Mouse (Mus musculus) intestine, embryonic 14.5 days (tissue): ENCODE results near the gene Cenps. TPM values are rescaled to one million over a fixed set of nuclear protein-coding genes. Genes with fewer than 3 reads are reported as not detected.

Experiments
- ATAC-seq: fragments of 200-750 bp; cut with Nextera tagmentation; replicated peaks from 2 replicates; pipeline ENCODE4 v1.8.0; 2017; ENCODE audit warnings: low read depth, moderate number of reproducible peaks, moderate TSS enrichment, moderate library complexity; ENCODE audit not compliant: low FRiP score, low TSS enrichment
- DNase-seq: peaks from one replicate; pipeline ENCODE4 v3.0.0-alpha.2; 2018; ENCODE audit warnings: low spot score
- H3K27ac ChIP-seq: fragments of 300-500 bp; sonication (generic); 2 replicates; pipeline ENCODE4 v1.5.1; 2014; ENCODE audit warnings: low read depth, mild to moderate bottlenecking, control low read depth
- H3K27me3 ChIP-seq: fragments of 300-500 bp; sonication (generic); replicated peaks from 2 replicates; pipeline ENCODE4 v1.6.1; 2014; ENCODE audit warnings: low read length, control low read depth; ENCODE audit not compliant: control insufficient read depth, insufficient read depth
- H3K36me3 ChIP-seq: fragments of 300-500 bp; sonication (generic); 2 replicates; pipeline ENCODE4 v1.6.1; 2014; ENCODE audit warnings: low read length, control low read depth; ENCODE audit not compliant: control insufficient read depth, insufficient read depth
- H3K4me1 ChIP-seq: fragments of 300-500 bp; sonication (generic); replicated peaks from 2 replicates; pipeline ENCODE4 v1.6.1; 2014; ENCODE audit warnings: low read length, control low read depth, mixed read lengths; ENCODE audit not compliant: control insufficient read depth, insufficient read depth
- H3K4me2 ChIP-seq: fragments of 300-500 bp; sonication (generic); 2 replicates; pipeline ENCODE4 v1.6.1; 2014; ENCODE audit warnings: low read length
- H3K4me3 ChIP-seq: fragments of 300-500 bp; sonication (generic); 2 replicates; pipeline ENCODE4 v1.5.1; 2014; ENCODE audit warnings: low read depth, low read length, control low read depth, mixed read lengths
- H3K9ac ChIP-seq: fragments of 300-500 bp; sonication (generic); 2 replicates; pipeline ENCODE4 v1.6.1; 2014; ENCODE audit warnings: mild to moderate bottlenecking, low read length
- H3K9me3 ChIP-seq: fragments of 300-500 bp; sonication (generic); 2 replicates; pipeline ENCODE4 v1.6.1; 2016; ENCODE audit warnings: low read length, control low read depth; ENCODE audit not compliant: control insufficient read depth
- WGBS: fragments of 180-500 bp; shearing (Covaris S2); extraction: QIAGEN DNeasy Blood & Tissue Kit; methylation state at CpG from one replicate; pipeline ENCODE4 v1.1.7; 2014; 5-methylcytosine and 5-hydroxymethylcytosine counted together
- polyA plus RNA-seq: library from polyadenylated mRNA; unstranded; fragments of >200 nt; fragmentation: Nextera tagmentation; extraction: Ambion mirVana; gene quantifications from 2 replicates; pipeline ENCODE4 v1.2.1, GENCODE M21; 2014

Cenps gene
- polyA plus RNA-seq, result 30.1 and 33.8 TPM in 2 replicates

- H3K4me1 ChIP-seq, result peaks cover 5% of the 10 kb centered on the region; the same call in 1 of the 2 replicates
- H3K4me3 ChIP-seq, result peak within 1 kb of the TSS; percentile 65
- whole genome bisulfite sequencing, result 1% methylated on average over 68 of the region's 68 CpGs
- H3K9ac ChIP-seq, result peak within 1 kb of the TSS; percentile 68
- ATAC-seq (peak; percentile 90), DNase-seq (peak; percentile 99)
- H3K4me2 ChIP-seq, result peak within 1 kb of the TSS; percentile 69
- H3K36me3 ChIP-seq, result no peaks in the 10 kb centered on the region
- peak within 1 kb of the TSS; percentile 78 for H3K27ac ChIP-seq
- H3K9me3 ChIP-seq, result no peaks in the 10 kb centered on the region
- H3K27me3 ChIP-seq, result no peaks in the 10 kb centered on the region
Observed at GRCm38 (mm10) chr4:149136982-149137770, at the start of gene Cenps. Gene Cenps, minus strand, starts transcription at chr4:149137629.

GRCm38 (mm10) chr4:149182755-149183154 lies 45.3 kb upstream of the Cenps start:
- Histone ChIP-seq H3K4me3 (no peak overlapping the region), H3K9me3 (no peaks in the 10 kb centered on the region), H3K27me3 (no peaks in the 10 kb centered on the region), H3K4me1 (no peaks in the 10 kb centered on the region), H3K4me2 (no peak overlapping the region), H3K36me3 (peaks cover 76% of the 10 kb centered on the region), H3K9ac (no peak overlapping the region), H3K27ac (no peak overlapping the region)
- no peak for DNase-seq
- no peak for ATAC-seq
- 68% methylated on average over 4 of the region's 4 CpGs for WGBS

- Histone ChIP-seq H3K4me2 (no peak overlapping the region), H3K27ac (no peak overlapping the region), H3K4me3 (no peak overlapping the region), H3K4me1 (no peaks in the 10 kb centered on the region), H3K9ac (no peak overlapping the region), H3K27me3 (no peaks in the 10 kb centered on the region), H3K36me3 (peaks cover 70% of the 10 kb centered on the region), H3K9me3 (no peaks in the 10 kb centered on the region)
- DNase-seq (no peak), ATAC-seq (no peak)
- WGBS, result 89% methylated on average over 7 of the region's 7 CpGs
Observed at GRCm38 (mm10) chr4:149182192-149182591, 44.8 kb upstream of the Cenps start.

GRCm38 (mm10) chr4:149179573-149179972 lies 42.1 kb upstream of the Cenps start:
- Histone ChIP-seq H3K27me3 (no peaks in the 10 kb centered on the region), H3K4me3 (no peak overlapping the region), H3K4me2 (no peak overlapping the region), H3K4me1 (no peaks in the 10 kb centered on the region), H3K9me3 (no peaks in the 10 kb centered on the region), H3K27ac (no peak overlapping the region), H3K9ac (no peak overlapping the region), H3K36me3 (peaks cover 52% of the 10 kb centered on the region)
- ATAC-seq, result no peak
- no peak for DNase-seq
- 60% methylated on average over 4 of the region's 4 CpGs for WGBS

DNA sequence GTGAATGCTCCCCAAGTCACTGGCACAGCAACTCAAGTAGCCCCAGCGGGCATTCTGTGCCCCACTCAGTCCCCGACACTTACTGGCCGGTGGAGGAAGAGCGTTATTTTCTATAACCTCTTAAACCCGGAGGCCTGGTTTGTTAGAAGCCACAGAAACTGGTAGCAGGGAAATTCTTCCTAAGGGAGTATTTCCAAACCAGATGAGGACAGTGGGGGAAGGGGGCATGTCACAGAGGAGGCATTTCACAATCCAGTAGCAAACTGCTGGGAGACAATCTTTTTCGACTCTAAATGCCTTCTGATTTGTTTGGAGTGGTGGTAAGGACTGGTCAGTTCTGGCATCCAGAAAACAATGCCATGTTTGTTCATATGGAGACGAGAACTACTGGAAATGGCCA lies 41.7 kb upstream of the Cenps start:
- H3K27ac ChIP-seq, result no peak overlapping the region
- DNase-seq, result no peak
- H3K27me3 ChIP-seq, result no peaks in the 10 kb centered on the region
- no peak overlapping the region for H3K4me3 ChIP-seq
- no peak overlapping the region for H3K9ac ChIP-seq
- no peak for ATAC-seq
- 80% methylated on average over 7 of the region's 7 CpGs for WGBS
- peaks cover 49% of the 10 kb centered on the region for H3K36me3 ChIP-seq
- H3K4me2 ChIP-seq, result no peak overlapping the region
- H3K4me1 ChIP-seq, result no peaks in the 10 kb centered on the region
- H3K9me3 ChIP-seq, result no peaks in the 10 kb centered on the region

GRCm38 (mm10) chr4:149178328-149178727 lies 40.9 kb upstream of the Cenps start:
- 72% methylated on average over 7 of the region's 7 CpGs for WGBS
- DNase-seq, result no peak
- no peaks in the 10 kb centered on the region for H3K4me1 ChIP-seq
- H3K4me3 ChIP-seq, result no peak overlapping the region
- H3K9me3 ChIP-seq, result no peaks in the 10 kb centered on the region
- ATAC-seq, result 0 out of 2 replicates have a peak, but pooled peaks have one; percentile 40
- H3K27ac ChIP-seq, result no peak overlapping the region
- H3K4me2 ChIP-seq, result no peak overlapping the region
- peaks cover 41% of the 10 kb centered on the region for H3K36me3 ChIP-seq
- no peaks in the 10 kb centered on the region for H3K27me3 ChIP-seq
- H3K9ac ChIP-seq, result no peak overlapping the region

GRCm38 (mm10) chr4:149177046-149177445 lies 39.6 kb upstream of the Cenps start:
- no peak overlapping the region for H3K27ac ChIP-seq
- ATAC-seq (no peak), DNase-seq (no peak)
- H3K36me3 ChIP-seq, result peaks cover 29% of the 10 kb centered on the region
- no peaks in the 10 kb centered on the region for H3K27me3 ChIP-seq
- H3K4me3 ChIP-seq, result no peak overlapping the region
- no peak overlapping the region for H3K9ac ChIP-seq
- H3K9me3 ChIP-seq, result no peaks in the 10 kb centered on the region
- 58% methylated on average over 5 of the region's 5 CpGs for WGBS
- H3K4me2 ChIP-seq, result no peak overlapping the region
- H3K4me1 ChIP-seq, result no peaks in the 10 kb centered on the region; the same call in 1 of the 2 replicates

- Histone ChIP-seq H3K4me3 (no peak overlapping the region), H3K27ac (no peak overlapping the region), H3K4me2 (no peak overlapping the region), H3K4me1 (no peaks in the 10 kb centered on the region; the same call in 1 of the 2 replicates), H3K9ac (no peak overlapping the region), H3K27me3 (no peaks in the 10 kb centered on the region), H3K36me3 (peaks cover 25% of the 10 kb centered on the region), H3K9me3 (no peaks in the 10 kb centered on the region)
- WGBS, result 82% methylated on average over 6 of the region's 6 CpGs
- DNase-seq, result no peak
- ATAC-seq, result no peak
Observed at GRCm38 (mm10) chr4:149176645-149177044, 39.2 kb upstream of the Cenps start.

DNA sequence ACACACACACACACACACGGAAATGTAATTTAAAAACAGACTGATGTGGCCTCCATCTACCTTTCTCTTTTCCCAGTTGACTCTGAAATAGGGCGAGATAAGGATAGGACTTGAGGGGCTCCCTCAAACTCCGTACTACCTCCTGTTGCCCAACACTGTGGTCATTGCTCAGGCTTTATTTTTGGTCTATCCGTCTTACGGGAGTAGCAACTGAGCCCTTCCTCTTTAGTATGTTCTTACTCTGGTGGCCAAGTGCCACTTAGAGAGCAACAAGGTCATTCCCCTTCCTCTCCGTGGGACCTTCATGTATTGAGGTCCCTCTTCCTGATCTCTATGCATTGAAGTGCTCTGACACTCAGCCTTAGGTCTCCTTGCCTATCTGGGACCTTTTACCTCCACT lies 36.2 kb upstream of the Cenps start:
- H3K36me3 ChIP-seq, result peaks cover under 1% of the 10 kb centered on the region; the same call in 1 of the 2 replicates
- no peaks in the 10 kb centered on the region for H3K9me3 ChIP-seq
- H3K4me1 ChIP-seq, result no peaks in the 10 kb centered on the region; the same call in 1 of the 2 replicates
- no peaks in the 10 kb centered on the region for H3K27me3 ChIP-seq
- WGBS, result 90% methylated on average over 6 of the region's 6 CpGs
- H3K9ac ChIP-seq, result no peak overlapping the region
- no peak overlapping the region for H3K4me3 ChIP-seq
- no peak for ATAC-seq
- no peak overlapping the region for H3K4me2 ChIP-seq
- DNase-seq, result no peak
- H3K27ac ChIP-seq, result no peak overlapping the region
